ENCODE assay signal across 14 mouse cellular contexts in the genomic region with DNA sequence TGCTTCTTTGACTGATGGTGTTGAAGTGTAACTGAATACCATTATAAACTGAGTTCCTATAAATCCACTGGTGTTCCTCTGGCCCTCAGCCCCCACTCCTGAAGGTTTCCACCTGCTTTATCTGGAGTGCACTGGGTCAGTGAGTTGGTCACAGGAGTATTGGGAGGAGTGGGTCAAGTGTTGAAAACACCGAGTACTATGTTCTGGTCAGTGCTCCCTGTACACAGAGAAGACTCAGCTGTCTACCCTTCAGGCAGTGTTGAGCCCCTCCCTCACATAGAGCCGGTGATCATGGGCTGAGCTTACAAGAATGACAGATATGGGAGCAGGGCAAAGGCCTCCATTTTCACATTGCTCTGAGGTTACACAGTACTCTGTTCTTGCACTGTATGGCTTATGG. TPM values are rescaled to one million over a fixed set of nuclear protein-coding genes. Genes with fewer than 3 reads are reported as not detected.
DNase-seq lines count a peak whose midpoint lies in the region; ATAC-seq and TF ChIP-seq lines count a peak whose summit lies in the region.
"Had no signal": no experiment of that assay in that cellular context is flagged by ENCODE, and none has a peak within 500 bp of the region (broad histone marks: within the 10 kb centered on the region; RNA-seq: fewer than 3 reads in every experiment).

No protein-coding gene starts in this region.

- DNase-seq in embryonic facial prominence, embryonic 10.5 days (ENCODE audit: low spot score) = no peak
- no peak for DNase-seq in heart, postnatal 0 days (ENCODE audit: low spot score)
- DNase-seq in heart, postnatal 25 days (ENCODE audit: low spot score) = no peak
- DNase-seq in midbrain, embryonic 11.5 days (ENCODE audit: low spot score, missing footprints) = no peak
- DNase-seq in midbrain, embryonic 10.5 days (ENCODE audit: low spot score) = no peak
- DNase-seq in spleen, postnatal 14 days (ENCODE audit: low spot score in 2 of 2) = no peak
- DNase-seq: adrenal gland, postnatal 25 days; cerebellum, adult 11-12 months; kidney, postnatal 10 days; thymus, postnatal 25 days had no signal

- H3K36me3 ChIP-seq in embryonic facial prominence, embryonic 12.5 days = no peaks in the 10 kb centered on the region
- H3K36me3 ChIP-seq in embryonic facial prominence, embryonic 10.5 days (replicated peaks) = no peaks in the 10 kb centered on the region; the same call in 1 of the 2 replicates
- H3K36me3 ChIP-seq in heart, postnatal 0 days (replicated peaks; ENCODE audit: control insufficient read depth, insufficient read depth, low read length) = 0 out of 2 replicates have a peak, but pooled peaks cover 8% of the 10 kb centered on the region
- H3K36me3 ChIP-seq in midbrain, embryonic 11.5 days (ENCODE audit: control insufficient read depth, insufficient read depth, low read length) = no peaks in the 10 kb centered on the region
- H3K36me3 ChIP-seq in midbrain, embryonic 10.5 days = 0 out of 2 replicates have a peak, but pooled peaks cover 2% of the 10 kb centered on the region
- no peaks in the 10 kb centered on the region for H3K36me3 ChIP-seq in stomach, embryonic 14.5 days (ENCODE audit: control insufficient read depth, insufficient read depth, low read length)
- H3K36me3 ChIP-seq: liver, embryonic 12.5 days had no signal

- 0 out of 2 replicates have a peak, but pooled peaks have one; percentile 22 for ATAC-seq in embryonic facial prominence, embryonic 12.5 days (ENCODE audit: insufficient number of reproducible peaks, insufficient read depth, low FRiP score, low TSS enrichment)
- peak; percentile 75 for ATAC-seq in heart, postnatal 0 days (ENCODE audit: insufficient read depth, low read depth)
- peak; percentile 24; the same call in 1 of the 2 replicates for ATAC-seq in midbrain, embryonic 11.5 days (ENCODE audit: low FRiP score)
- peak; percentile 65 for ATAC-seq in stomach, embryonic 14.5 days (ENCODE audit: insufficient number of reproducible peaks, insufficient read depth, low FRiP score, low read depth)
- ATAC-seq: liver, embryonic 12.5 days had no signal

- H3K27me3 ChIP-seq in embryonic facial prominence, embryonic 12.5 days = no peaks in the 10 kb centered on the region
- no peaks in the 10 kb centered on the region for H3K27me3 ChIP-seq in embryonic facial prominence, embryonic 10.5 days (replicated peaks; ENCODE audit: low read depth, poor library complexity, severe bottlenecking)
- no peaks in the 10 kb centered on the region for H3K27me3 ChIP-seq in heart, postnatal 0 days (ENCODE audit: control insufficient read depth, insufficient read depth, low read length)
- no peaks in the 10 kb centered on the region for H3K27me3 ChIP-seq in midbrain, embryonic 11.5 days (ENCODE audit: control insufficient read depth, insufficient read depth, low read length)
- no peaks in the 10 kb centered on the region for H3K27me3 ChIP-seq in midbrain, embryonic 10.5 days (ENCODE audit: low read depth, poor library complexity, severe bottlenecking)
- no peaks in the 10 kb centered on the region for H3K27me3 ChIP-seq in stomach, embryonic 14.5 days (ENCODE audit: control insufficient read depth, insufficient read depth, low read length)
- H3K27me3 ChIP-seq: liver, embryonic 12.5 days had no signal

- no peak overlapping the region for H3K9ac ChIP-seq in embryonic facial prominence, embryonic 12.5 days
- no peak overlapping the region for H3K9ac ChIP-seq in heart, postnatal 0 days (replicated peaks; ENCODE audit: low read depth, low read length)
- no peak overlapping the region for H3K9ac ChIP-seq in midbrain, embryonic 11.5 days (ENCODE audit: low read length)
- H3K9ac ChIP-seq in stomach, embryonic 14.5 days (replicated peaks; ENCODE audit: low read depth, low read length) = no peak overlapping the region
- H3K9ac ChIP-seq: liver, embryonic 12.5 days had no signal

- intact Hi-C loops in heart, postnatal 25 days (cut with DNase I) = no loop called here

- H3K4me2 ChIP-seq in embryonic facial prominence, embryonic 12.5 days (replicated peaks) = no peak overlapping the region
- peak overlapping the region; percentile 8; the same call in 1 of the 2 replicates for H3K4me2 ChIP-seq in heart, postnatal 0 days (ENCODE audit: low read depth, low read length)
- no peak overlapping the region for H3K4me2 ChIP-seq in midbrain, embryonic 11.5 days
- H3K4me2 ChIP-seq in stomach, embryonic 14.5 days (replicated peaks; ENCODE audit: low read depth, low read length) = no peak overlapping the region
- H3K4me2 ChIP-seq: liver, embryonic 12.5 days had no signal

- H3K27ac ChIP-seq in embryonic facial prominence, embryonic 12.5 days = no peak overlapping the region
- no peak overlapping the region for H3K27ac ChIP-seq in embryonic facial prominence, embryonic 10.5 days (replicated peaks)
- H3K27ac ChIP-seq in heart, postnatal 0 days (ENCODE audit: low read depth) = peak overlapping the region; percentile 68
- no peak overlapping the region for H3K27ac ChIP-seq in midbrain, embryonic 11.5 days (ENCODE audit: low read depth, low read length)
- H3K27ac ChIP-seq in midbrain, embryonic 10.5 days (replicated peaks) = no peak overlapping the region
- no peak overlapping the region; the same call in 1 of the 2 replicates for H3K27ac ChIP-seq in stomach, embryonic 14.5 days (ENCODE audit: low read length)
- H3K27ac ChIP-seq: liver, embryonic 12.5 days had no signal

- TF ChIP-seq CTCF in heart, postnatal 0 days (IDR thresholded peaks at IDR 0.05; ENCODE audit: low read depth) = no peak

- TF ChIP-seq EP300 in heart, postnatal 0 days (IDR thresholded peaks at IDR 0.05; ENCODE audit: low read depth) = no peak

- H3K4me3 ChIP-seq in embryonic facial prominence, embryonic 12.5 days = no peak overlapping the region
- H3K4me3 ChIP-seq in embryonic facial prominence, embryonic 10.5 days = no peak overlapping the region
- no peak overlapping the region for H3K4me3 ChIP-seq in heart, postnatal 0 days (ENCODE audit: low read depth, low read length)
- no peak overlapping the region for H3K4me3 ChIP-seq in midbrain, embryonic 11.5 days (ENCODE audit: low read depth, low read length)
- no peak overlapping the region for H3K4me3 ChIP-seq in midbrain, embryonic 10.5 days
- no peak overlapping the region for H3K4me3 ChIP-seq in stomach, embryonic 14.5 days (ENCODE audit: low read depth, low read length)
- H3K4me3 ChIP-seq: erythroblast, embryonic 14.5 days; liver, embryonic 12.5 days had no signal

- WGBS in embryonic facial prominence, embryonic 12.5 days = 62% methylated on average over 2 of the region's 2 CpGs
- WGBS in embryonic facial prominence, embryonic 10.5 days = 74% methylated on average over 2 of the region's 2 CpGs
- WGBS in heart, postnatal 0 days = 11% methylated on average over 2 of the region's 2 CpGs
- 82% methylated on average over 2 of the region's 2 CpGs for WGBS in midbrain, embryonic 11.5 days
- 82% methylated on average over 2 of the region's 2 CpGs for WGBS in midbrain, embryonic 10.5 days
- 31% methylated on average over 2 of the region's 2 CpGs for WGBS in stomach, embryonic 14.5 days

- no peaks in the 10 kb centered on the region for H3K4me1 ChIP-seq in embryonic facial prominence, embryonic 12.5 days
- peaks cover 19% of the 10 kb centered on the region for H3K4me1 ChIP-seq in embryonic facial prominence, embryonic 10.5 days
- peaks cover 10% of the 10 kb centered on the region for H3K4me1 ChIP-seq in heart, postnatal 0 days (ENCODE audit: control insufficient read depth, insufficient read depth)
- H3K4me1 ChIP-seq in midbrain, embryonic 11.5 days (ENCODE audit: control insufficient read depth, insufficient read depth, low read length) = no peaks in the 10 kb centered on the region
- H3K4me1 ChIP-seq in midbrain, embryonic 10.5 days = peaks cover 7% of the 10 kb centered on the region; the same call in 1 of the 2 replicates
- H3K4me1 ChIP-seq in stomach, embryonic 14.5 days (ENCODE audit: control insufficient read depth, insufficient read depth, low read length) = peaks cover 19% of the 10 kb centered on the region

- no peaks in the 10 kb centered on the region for H3K9me3 ChIP-seq in embryonic facial prominence, embryonic 12.5 days
- no peaks in the 10 kb centered on the region for H3K9me3 ChIP-seq in embryonic facial prominence, embryonic 10.5 days
- no peaks in the 10 kb centered on the region for H3K9me3 ChIP-seq in heart, postnatal 0 days (replicated peaks; ENCODE audit: control insufficient read depth, low read length)
- H3K9me3 ChIP-seq in midbrain, embryonic 11.5 days (ENCODE audit: control insufficient read depth, low read length) = no peaks in the 10 kb centered on the region
- H3K9me3 ChIP-seq in midbrain, embryonic 10.5 days (replicated peaks) = no peaks in the 10 kb centered on the region
- no peaks in the 10 kb centered on the region for H3K9me3 ChIP-seq in stomach, embryonic 14.5 days (ENCODE audit: control insufficient read depth, low read depth, low read length)
- H3K9me3 ChIP-seq: liver, embryonic 12.5 days had no signal

RNA-seq across cellular contexts. Expression of gene Gnaq, which starts 28.6 kb away (rescaled TPM):
- 28.7 and 28.9 TPM in 2 replicates for polyA plus RNA-seq in embryonic facial prominence, embryonic 12.5 days (2016; fragmentation: Nextera tagmentation; extraction: Ambion mirVana)
- polyA plus RNA-seq in embryonic facial prominence, embryonic 10.5 days (2016; fragmentation: Nextera tagmentation; extraction: Ambion mirVana) = 20.2 and 21.4 TPM in 2 replicates
- total RNA-seq in heart, postnatal 0 days (2014; rRNA removed; ENCODE audit: low replicate concordance) = 24.6 and 27.0 TPM in 2 replicates
- polyA plus RNA-seq in heart, postnatal 0 days (2015; fragmentation: Nextera tagmentation; extraction: Ambion mirVana) = 11.9 and 12.7 TPM in 2 replicates
- 10 to 100 TPM; 24.9 to 25.8 TPM for total RNA-seq in heart, postnatal 25 days (2021)
- polyA plus RNA-seq in midbrain, embryonic 11.5 days (2014; fragmentation: Nextera tagmentation; extraction: Ambion mirVana) = 22.6 and 24.0 TPM in 2 replicates
- 20.9 and 27.5 TPM in 2 replicates for polyA plus RNA-seq in midbrain, embryonic 10.5 days (2016; fragmentation: Nextera tagmentation; extraction: Ambion mirVana)
- 22.6 and 23.3 TPM in 2 replicates for polyA plus RNA-seq in stomach, embryonic 14.5 days (2014; fragmentation: Nextera tagmentation; extraction: Ambion mirVana)
- polyA plus RNA-seq: erythroblast, embryonic 14.5 days had no signal

Comparison
In these comparisons a context has a peak if more than half of its experiments do, and no peak if none do; other contexts are left out.
1. ATAC-seq: peak in every context shown above with its lines; median percentile 75 in heart, postnatal 0 days; 65 in stomach, embryonic 14.5 days; 24 in midbrain, embryonic 11.5 days; 22 in embryonic facial prominence, embryonic 12.5 days.